Mouse (Mus musculus): Measurements from ENCODE around the gene Prrt4. TPM values are rescaled to one million over a fixed set of nuclear protein-coding genes. Genes with fewer than 3 reads are reported as not detected.

Prrt4 gene
- polyA plus RNA-seq, 1 experiment from 2014 or later: 13.9 TPM

GRCm38 (mm10) chr6:29195846-29196698, 16.7 kb upstream of the Prrt4 start:
- Histone ChIP-seq H3K9me3 (replicated peaks) (no peaks in the 10 kb centered on the region), H3K36me3 (peaks cover 2% of the 10 kb centered on the region; the same call in 1 of the 2 replicates), H3K4me1 (peaks cover 22% of the 10 kb centered on the region), H3K27me3 (replicated peaks) (0 out of 2 replicates have a peak, but pooled peaks cover 7% of the 10 kb centered on the region), H3K4me2 (no peak overlapping the region), H3K27ac (replicated peaks) (no peak overlapping the region), H3K4me3 (replicated peaks) (no peak overlapping the region), H3K9ac (replicated peaks) (no peak overlapping the region)
- ATAC-seq (ENCODE audit: low FRiP score): no peak
- 69% methylated on average over 5 of the region's 5 CpGs for WGBS

- Histone ChIP-seq H3K9ac (replicated peaks) (no peak overlapping the region), H3K27me3 (replicated peaks) (0 out of 2 replicates have a peak, but pooled peaks cover 7% of the 10 kb centered on the region), H3K27ac (replicated peaks) (no peak overlapping the region), H3K4me3 (replicated peaks) (no peak overlapping the region), H3K4me1 (peaks cover 22% of the 10 kb centered on the region), H3K9me3 (replicated peaks) (no peaks in the 10 kb centered on the region), H3K4me2 (no peak overlapping the region), H3K36me3 (no peaks in the 10 kb centered on the region)
- ATAC-seq (ENCODE audit: low FRiP score): no peak
- 81% methylated on average over 5 of the region's 5 CpGs for WGBS
Observed at GRCm38 (mm10) chr6:29195146-29195545, 15.8 kb upstream of the Prrt4 start.

GRCm38 (mm10) chr6:29193961-29194750, 14.8 kb upstream of the Prrt4 start:
- 72% methylated on average over 15 of the region's 15 CpGs for WGBS
- Histone ChIP-seq H3K4me3 (replicated peaks) (no peak overlapping the region), H3K9me3 (replicated peaks) (no peaks in the 10 kb centered on the region), H3K4me2 (no peak overlapping the region), H3K27me3 (replicated peaks) (0 out of 2 replicates have a peak, but pooled peaks cover 4% of the 10 kb centered on the region), H3K4me1 (peaks cover 19% of the 10 kb centered on the region), H3K9ac (replicated peaks) (no peak overlapping the region), H3K27ac (replicated peaks) (no peak overlapping the region), H3K36me3 (no peaks in the 10 kb centered on the region)
- ATAC-seq (ENCODE audit: low FRiP score): no peak

GRCm38 (mm10) chr6:29187936-29188335, 8.6 kb upstream of the Prrt4 start:
- 62% methylated on average over 1 of the region's 1 CpGs for WGBS
- H3K36me3 ChIP-seq: no peaks in the 10 kb centered on the region
- no peak overlapping the region for H3K27ac ChIP-seq (replicated peaks)
- no peak overlapping the region for H3K4me2 ChIP-seq
- no peaks in the 10 kb centered on the region for H3K4me1 ChIP-seq
- no peaks in the 10 kb centered on the region for H3K9me3 ChIP-seq (replicated peaks)
- no peak overlapping the region for H3K9ac ChIP-seq (replicated peaks)
- H3K4me3 ChIP-seq (replicated peaks): no peak overlapping the region
- H3K27me3 ChIP-seq (replicated peaks): no peaks in the 10 kb centered on the region
- no peak for ATAC-seq (ENCODE audit: low FRiP score)

GRCm38 (mm10) chr6:29179843-29180242, 459 bp upstream of the Prrt4 start:
- H3K4me3 ChIP-seq (replicated peaks): peak overlapping the region; percentile 59
- H3K9ac ChIP-seq (replicated peaks): peak overlapping the region; percentile 73; the same call in 1 of the 2 replicates
- ATAC-seq (ENCODE audit: low FRiP score): no peak
- peaks cover 17% of the 10 kb centered on the region for H3K27me3 ChIP-seq (replicated peaks)
- H3K36me3 ChIP-seq: peaks cover 7% of the 10 kb centered on the region; the same call in 1 of the 2 replicates
- WGBS: 55% methylated on average over 8 of the region's 8 CpGs
- peak overlapping the region; percentile 93 for H3K27ac ChIP-seq (replicated peaks)
- no peaks in the 10 kb centered on the region for H3K9me3 ChIP-seq (replicated peaks)
- H3K4me2 ChIP-seq: peak overlapping the region; percentile 73
- H3K4me1 ChIP-seq: peaks cover 16% of the 10 kb centered on the region

- Histone ChIP-seq H3K4me2 (peak overlapping the region; percentile 73), H3K27ac (replicated peaks) (peak overlapping the region; percentile 93), H3K9ac (replicated peaks) (peak overlapping the region; percentile 73), H3K4me3 (replicated peaks) (peak overlapping the region; percentile 59), H3K4me1 (peaks cover 16% of the 10 kb centered on the region), H3K36me3 (peaks cover 12% of the 10 kb centered on the region), H3K9me3 (replicated peaks) (no peaks in the 10 kb centered on the region), H3K27me3 (replicated peaks) (peaks cover 31% of the 10 kb centered on the region)
- WGBS: 18% methylated on average over 16 of the region's 17 CpGs
- peak; percentile 79 for ATAC-seq (ENCODE audit: low FRiP score)
Observed at GRCm38 (mm10) chr6:29177901-29178879, 1.2 kb downstream of the Prrt4 start.

- Histone ChIP-seq H3K4me2 (no peak overlapping the region), H3K27me3 (replicated peaks) (peaks cover 52% of the 10 kb centered on the region), H3K9me3 (replicated peaks) (no peaks in the 10 kb centered on the region), H3K36me3 (peaks cover 12% of the 10 kb centered on the region), H3K9ac (replicated peaks) (no peak overlapping the region), H3K4me3 (replicated peaks) (no peak overlapping the region), H3K4me1 (peaks cover 33% of the 10 kb centered on the region), H3K27ac (replicated peaks) (no peak overlapping the region)
- 80% methylated on average over 3 of the region's 3 CpGs for WGBS
- ATAC-seq (ENCODE audit: low FRiP score): no peak
Observed at GRCm38 (mm10) chr6:29175113-29175512, 4.3 kb downstream of the Prrt4 start.

- Histone ChIP-seq H3K4me1 (peaks cover 40% of the 10 kb centered on the region), H3K27me3 (replicated peaks) (peaks cover 58% of the 10 kb centered on the region), H3K9me3 (replicated peaks) (no peaks in the 10 kb centered on the region), H3K36me3 (peaks cover 12% of the 10 kb centered on the region), H3K9ac (replicated peaks) (no peak overlapping the region), H3K27ac (replicated peaks) (no peak overlapping the region), H3K4me3 (replicated peaks) (no peak overlapping the region), H3K4me2 (no peak overlapping the region)
- ATAC-seq (ENCODE audit: low FRiP score): no peak
- WGBS: 18% methylated on average over 7 of the region's 7 CpGs
Observed at GRCm38 (mm10) chr6:29174368-29174767, 5.0 kb downstream of the Prrt4 start.

- peak overlapping the region; percentile 46 for H3K4me3 ChIP-seq (replicated peaks)
- H3K9me3 ChIP-seq (replicated peaks): no peaks in the 10 kb centered on the region
- 2% methylated on average over 40 of the region's 40 CpGs for WGBS
- H3K4me2 ChIP-seq: peak overlapping the region; percentile 91
- H3K27ac ChIP-seq (replicated peaks): no peak overlapping the region
- H3K27me3 ChIP-seq (replicated peaks): peaks cover 67% of the 10 kb centered on the region
- H3K9ac ChIP-seq (replicated peaks): peak overlapping the region; percentile 60
- peaks cover 8% of the 10 kb centered on the region for H3K36me3 ChIP-seq
- H3K4me1 ChIP-seq: peaks cover 39% of the 10 kb centered on the region
- peak; percentile 46; the same call in 1 of the 2 replicates for ATAC-seq (ENCODE audit: low FRiP score)
Observed at GRCm38 (mm10) chr6:29170952-29171388, 8.4 kb downstream of the Prrt4 start.

GRCm38 (mm10) chr6:29170063-29170921, 9.1 kb downstream of the Prrt4 start:
- ATAC-seq (ENCODE audit: low FRiP score): peak; percentile 35
- H3K9me3 ChIP-seq (replicated peaks): no peaks in the 10 kb centered on the region
- peak overlapping the region; percentile 46 for H3K4me3 ChIP-seq (replicated peaks)
- H3K4me2 ChIP-seq: peak overlapping the region; percentile 91
- peaks cover 39% of the 10 kb centered on the region for H3K4me1 ChIP-seq
- H3K27ac ChIP-seq (replicated peaks): no peak overlapping the region
- peaks cover 5% of the 10 kb centered on the region for H3K36me3 ChIP-seq
- H3K27me3 ChIP-seq (replicated peaks): peaks cover 64% of the 10 kb centered on the region
- 1% methylated on average over 63 of the region's 63 CpGs for WGBS
- peak overlapping the region; percentile 60 for H3K9ac ChIP-seq (replicated peaks)
